Mouse (Mus musculus) E14TG2a.4 (cell line): ENCODE measurements around the gene Klf13.

ENCODE experiments used
- CTCF ChIP-seq: conservative IDR thresholded peaks from 2 replicates; pipeline ENCODE4 v1.5.1; 2014; ENCODE audit warnings: low read length
- NANOG ChIP-seq: IDR thresholded peaks from 2 replicates; pipeline ENCODE4 v1.6.1; 2014; ENCODE audit warnings: borderline replicate concordance, low read length, mixed read lengths

DNA sequence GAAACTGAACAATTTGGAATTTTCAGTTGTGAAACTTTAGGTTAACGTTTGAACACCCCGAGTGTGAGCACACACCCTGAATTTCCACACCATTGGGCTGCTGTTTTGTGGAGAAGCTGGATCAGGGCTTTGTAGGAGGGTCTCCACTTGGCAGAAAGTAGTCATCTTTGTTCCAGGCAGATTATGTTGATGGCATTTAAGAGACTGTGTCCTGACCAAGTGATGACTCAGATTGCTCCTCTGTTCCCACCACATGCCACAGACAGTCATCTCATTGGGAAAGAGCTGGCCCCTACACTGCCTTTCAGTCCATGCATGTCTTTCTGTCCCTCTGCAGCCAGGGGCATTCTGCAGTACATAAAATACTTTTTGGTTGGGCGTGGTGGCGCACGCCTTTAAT, 1.6 kb upstream of the Klf13 start:
- TF ChIP-seq CTCF (no peak), NANOG (no peak)
